ENCODE assay signal across 8 mouse cellular contexts in genomic region chr11:12359336-12360000, GRCm38 (mm10).
DNase-seq lines count a peak whose midpoint lies in the region; ATAC-seq and TF ChIP-seq lines count a peak whose summit lies in the region.

No protein-coding gene starts in this region.

- peaks cover 0 to 1% of the 10 kb centered on the region in 2 experiments; a peak in 1 of 4 replicates for H3K27me3 ChIP-seq in MEL (ENCODE audit: control insufficient read depth in 1 of 2, insufficient read depth in 2 of 2, low read length in 2 of 2)
- no peaks in the 10 kb centered on the region for H3K27me3 ChIP-seq in hindbrain, postnatal 0 days (ENCODE audit: insufficient read depth, low read length)
- H3K27me3 ChIP-seq in midbrain, embryonic 11.5 days (ENCODE audit: control insufficient read depth, insufficient read depth, low read length) = no peaks in the 10 kb centered on the region
- H3K27me3 ChIP-seq in stomach, embryonic 15.5 days (replicated peaks) = no peaks in the 10 kb centered on the region

- no peak overlapping the region for H3K4me3 ChIP-seq in MEL (ENCODE audit: control insufficient read depth in 1 of 2, insufficient read depth in 1 of 2, low read depth in 2 of 2, low read length in 2 of 2)
- H3K4me3 ChIP-seq in hindbrain, postnatal 0 days (ENCODE audit: low read length) = no peak overlapping the region
- no peak overlapping the region for H3K4me3 ChIP-seq in midbrain, embryonic 11.5 days (ENCODE audit: low read depth, low read length)
- no peak overlapping the region for H3K4me3 ChIP-seq in stomach, embryonic 15.5 days (replicated peaks)

- TF ChIP-seq POLR2A in MEL (IDR thresholded peaks at IDR 0.05; ENCODE audit: control insufficient read depth in 1 of 2, insufficient read depth in 1 of 2, low read depth in 1 of 2, low read length in 2 of 2, poor library complexity in 1 of 2) = no peak

- no peaks in the 10 kb centered on the region for H3K9me3 ChIP-seq in MEL (replicated peaks; ENCODE audit: insufficient read depth, low read length)
- H3K9me3 ChIP-seq in hindbrain, postnatal 0 days (ENCODE audit: low read length) = no peaks in the 10 kb centered on the region
- no peaks in the 10 kb centered on the region for H3K9me3 ChIP-seq in midbrain, embryonic 11.5 days (ENCODE audit: control insufficient read depth, low read length)
- no peaks in the 10 kb centered on the region for H3K9me3 ChIP-seq in stomach, embryonic 15.5 days

- DNase-seq in MEL (ENCODE audit: low read depth, low spot score) (peak; percentile 4), MN1 (ENCODE audit: low spot score) (no peak)
- DNase-seq in cerebellum, postnatal 14 days = peak; percentile 20 to 29
- peak; percentile 33 for DNase-seq in gastrocnemius, postnatal 10 days
- peak; percentile 85 for DNase-seq in hindbrain, postnatal 0 days (ENCODE audit: low spot score)
- peak; percentile 31 to 47 for DNase-seq in left cerebral cortex, adult 18-20 months (ENCODE audit: low spot score in 2 of 2)
- peak; percentile 86 for DNase-seq in midbrain, embryonic 11.5 days (ENCODE audit: low spot score, missing footprints)

- ATAC-seq in hindbrain, postnatal 0 days = peak; percentile 94
- peak; percentile 94 for ATAC-seq in midbrain, embryonic 11.5 days (ENCODE audit: low FRiP score)
- peak; percentile 84; the same call in 1 of the 2 replicates for ATAC-seq in stomach, embryonic 15.5 days (ENCODE audit: insufficient read depth, low FRiP score, low read depth)

- peak in 2 of 3 experiments; percentile 11 to 14; a peak in 3 of 6 replicates for TF ChIP-seq CTCF in MEL (IDR thresholded peaks at IDR 0.05 in 2 of 3, conservative IDR thresholded peaks at IDR 0.05 in 1 of 3; ENCODE audit: control insufficient read depth in 1 of 3, insufficient read depth in 1 of 3, low read depth in 2 of 3, low read length in 3 of 3, poor library complexity in 1 of 3, severe bottlenecking in 1 of 3)
- peak; percentile 85 for TF ChIP-seq CTCF in hindbrain, postnatal 0 days (IDR thresholded peaks at IDR 0.05; ENCODE audit: low read depth)

- no peaks in the 10 kb centered on the region for H3K79me2 ChIP-seq in MEL (ENCODE audit: control insufficient read depth, insufficient read depth, low read length, poor library complexity)

- no peak for TF ChIP-seq EP300 in MEL (IDR thresholded peaks at IDR 0.05; ENCODE audit: low read depth in 1 of 2, low read length in 2 of 2)

- H3K36me3 ChIP-seq in MEL (ENCODE audit: control insufficient read depth in 1 of 2, insufficient read depth in 2 of 2, low read length in 2 of 2) = no peaks in the 10 kb centered on the region
- no peaks in the 10 kb centered on the region for H3K36me3 ChIP-seq in hindbrain, postnatal 0 days (ENCODE audit: insufficient read depth, low read length)
- no peaks in the 10 kb centered on the region for H3K36me3 ChIP-seq in midbrain, embryonic 11.5 days (ENCODE audit: control insufficient read depth, insufficient read depth, low read length)
- no peaks in the 10 kb centered on the region for H3K36me3 ChIP-seq in stomach, embryonic 15.5 days

- no peak for TF ChIP-seq RAD21 in MEL (IDR thresholded peaks at IDR 0.05; ENCODE audit: low read depth, low read length)

- no peaks in the 10 kb centered on the region for H3K4me1 ChIP-seq in MEL (ENCODE audit: control insufficient read depth in 1 of 2, insufficient read depth in 2 of 2, low read length in 2 of 2)
- H3K4me1 ChIP-seq in hindbrain, postnatal 0 days (ENCODE audit: insufficient read depth, low read length) = no peaks in the 10 kb centered on the region
- H3K4me1 ChIP-seq in midbrain, embryonic 11.5 days (ENCODE audit: control insufficient read depth, insufficient read depth, low read length) = no peaks in the 10 kb centered on the region
- no peaks in the 10 kb centered on the region for H3K4me1 ChIP-seq in stomach, embryonic 15.5 days

- no peak overlapping the region for H3K9ac ChIP-seq in MEL (ENCODE audit: control insufficient read depth, low read depth, low read length, poor library complexity, severe bottlenecking)
- no peak overlapping the region for H3K9ac ChIP-seq in hindbrain, postnatal 0 days (replicated peaks; ENCODE audit: low read length)
- no peak overlapping the region for H3K9ac ChIP-seq in midbrain, embryonic 11.5 days (ENCODE audit: low read length)
- H3K9ac ChIP-seq in stomach, embryonic 15.5 days = no peak overlapping the region

- no peak overlapping the region for H3K27ac ChIP-seq in MEL (ENCODE audit: control insufficient read depth, low read depth, low read length)
- no peak overlapping the region for H3K27ac ChIP-seq in hindbrain, postnatal 0 days
- H3K27ac ChIP-seq in midbrain, embryonic 11.5 days (ENCODE audit: low read depth, low read length) = no peak overlapping the region
- H3K27ac ChIP-seq in stomach, embryonic 15.5 days = no peak overlapping the region

- 11% methylated on average over 2 of the region's 2 CpGs for WGBS in hindbrain, postnatal 0 days
- 23% methylated on average over 2 of the region's 2 CpGs for WGBS in midbrain, embryonic 11.5 days
- WGBS in stomach, embryonic 15.5 days = 23% methylated on average over 2 of the region's 2 CpGs

- H3K4me2 ChIP-seq in hindbrain, postnatal 0 days (ENCODE audit: low read depth, low read length) = no peak overlapping the region
- H3K4me2 ChIP-seq in midbrain, embryonic 11.5 days = no peak overlapping the region
- no peak overlapping the region for H3K4me2 ChIP-seq in stomach, embryonic 15.5 days

TF ChIP-seq in MEL, 35 proteins besides CTCF, POLR2A, EP300 and RAD21:
- TF ChIP-seq SMC3 (IDR thresholded peaks at IDR 0.05; ENCODE audit: low read depth, low read length) = no peak
- TF ChIP-seq USF2 (IDR thresholded peaks at IDR 0.05; ENCODE audit: borderline replicate concordance in 1 of 2, insufficient read depth in 1 of 2, low read depth in 1 of 2, low read length in 2 of 2) = no peak
